10 mouse cellular contexts compared by ENCODE assay signal in the genomic region with DNA sequence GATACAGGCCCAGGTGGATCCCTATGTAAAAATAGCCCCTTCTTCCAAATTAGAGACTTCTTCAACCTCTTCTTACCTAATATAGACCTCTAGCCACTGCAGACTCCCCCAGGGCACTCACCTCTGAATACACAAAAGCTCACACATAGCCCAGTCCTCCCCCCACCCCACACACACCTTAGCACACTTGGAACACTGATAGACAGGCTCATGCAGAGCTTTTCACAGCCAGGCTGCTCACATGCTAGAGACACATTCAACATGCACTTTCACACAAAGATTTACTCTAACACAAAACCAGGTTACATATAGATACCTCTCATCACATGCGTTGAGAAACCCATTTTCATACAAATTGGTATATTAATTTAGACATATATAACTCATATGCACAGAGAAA. TPM values are rescaled to one million over a fixed set of nuclear protein-coding genes. Genes with fewer than 3 reads are reported as not detected.
DNase-seq lines count a peak whose midpoint lies in the region; ATAC-seq and TF ChIP-seq lines count a peak whose summit lies in the region.
"Had no signal": no experiment of that assay in that cellular context is flagged by ENCODE, and none has a peak within 500 bp of the region (broad histone marks: within the 10 kb centered on the region; RNA-seq: fewer than 3 reads in every experiment).

No protein-coding gene starts in this region.

- peak overlapping the region; percentile 59 for H3K4me2 ChIP-seq in lung, embryonic 14.5 days
- peak overlapping the region; percentile 54 for H3K4me2 ChIP-seq in intestine, embryonic 14.5 days (ENCODE audit: low read length)
- H3K4me2 ChIP-seq in stomach, embryonic 14.5 days (replicated peaks; ENCODE audit: low read depth, low read length), result peak overlapping the region; percentile 47

- H3K79me2 ChIP-seq in heart, adult 2 months (replicated peaks; ENCODE audit: control insufficient read depth, insufficient read depth, low read length), result no peaks in the 10 kb centered on the region

- no peaks in the 10 kb centered on the region for H3K9me3 ChIP-seq in lung, embryonic 14.5 days (ENCODE audit: low read depth, low read length)
- H3K9me3 ChIP-seq in intestine, embryonic 14.5 days (ENCODE audit: control insufficient read depth, low read length), result no peaks in the 10 kb centered on the region
- no peaks in the 10 kb centered on the region for H3K9me3 ChIP-seq in stomach, embryonic 14.5 days (ENCODE audit: control insufficient read depth, low read depth, low read length)

- no peak for DNase-seq in heart, adult 2 months
- no peak for DNase-seq in heart, postnatal 10 days
- no peak for DNase-seq in lung, embryonic 14.5 days
- DNase-seq in lung, adult 2 months, result no peak
- no peak for DNase-seq in intestine, embryonic 14.5 days (ENCODE audit: low spot score)
- DNase-seq in spleen, postnatal 14 days (ENCODE audit: low spot score in 2 of 2), result no peak
- DNase-seq in left cerebral cortex, adult 18-20 months (ENCODE audit: low spot score in 2 of 2), result no peak
- DNase-seq: cerebellum, adult 11 months had no signal

- ATAC-seq in lung, embryonic 14.5 days (ENCODE audit: insufficient read depth), result no peak
- no peak for ATAC-seq in intestine, embryonic 14.5 days (replicated peaks; ENCODE audit: low FRiP score, low TSS enrichment, low read depth)
- no peak for ATAC-seq in stomach, embryonic 14.5 days (ENCODE audit: insufficient number of reproducible peaks, insufficient read depth, low FRiP score, low read depth)

- no peak for TF ChIP-seq EP300 in heart, adult 2 months (IDR thresholded peaks at IDR 0.05; ENCODE audit: insufficient read depth, low read depth, low read length)

- H3K27me3 ChIP-seq in heart, adult 2 months (ENCODE audit: control insufficient read depth, insufficient read depth, low read length), result no peaks in the 10 kb centered on the region
- no peaks in the 10 kb centered on the region for H3K27me3 ChIP-seq in lung, embryonic 14.5 days (ENCODE audit: insufficient read depth, low read length)
- H3K27me3 ChIP-seq in intestine, embryonic 14.5 days (replicated peaks; ENCODE audit: control insufficient read depth, insufficient read depth, low read length), result no peaks in the 10 kb centered on the region
- H3K27me3 ChIP-seq in stomach, embryonic 14.5 days (ENCODE audit: control insufficient read depth, insufficient read depth, low read length), result no peaks in the 10 kb centered on the region

- H3K27ac ChIP-seq in heart, adult 2 months, result peak overlapping the region; percentile 66
- H3K27ac ChIP-seq in lung, embryonic 14.5 days (ENCODE audit: low read depth), result peak overlapping the region; percentile 96
- peak overlapping the region; percentile 96 for H3K27ac ChIP-seq in intestine, embryonic 14.5 days (ENCODE audit: low read depth)
- H3K27ac ChIP-seq in stomach, embryonic 14.5 days (ENCODE audit: low read length), result peak overlapping the region; percentile 96

- TF ChIP-seq POLR2A in heart, adult 2 months (IDR thresholded peaks at IDR 0.05; ENCODE audit: insufficient read depth, low read depth, low read length), result no peak
- no peak for TF ChIP-seq POLR2A in lung, adult 2 months (IDR thresholded peaks at IDR 0.05; ENCODE audit: borderline replicate concordance, extremely low read depth, low read depth, low read length)

- no peaks in the 10 kb centered on the region for H3K36me3 ChIP-seq in heart, adult 2 months (ENCODE audit: control insufficient read depth, insufficient read depth, low read length)
- peaks cover 39% of the 10 kb centered on the region for H3K36me3 ChIP-seq in lung, embryonic 14.5 days (ENCODE audit: insufficient read depth)
- H3K36me3 ChIP-seq in intestine, embryonic 14.5 days (ENCODE audit: control insufficient read depth, insufficient read depth, low read length), result peaks cover 34% of the 10 kb centered on the region
- peaks cover 13% of the 10 kb centered on the region for H3K36me3 ChIP-seq in stomach, embryonic 14.5 days (ENCODE audit: control insufficient read depth, insufficient read depth, low read length)

- intact Hi-C loops in heart, adult 2 months (cut with DNase I), result no loop called here
- intact Hi-C loops in heart, postnatal 10 days (cut with DNase I), result no loop called here

- TF ChIP-seq CTCF in heart, adult 2 months (IDR thresholded peaks at IDR 0.05), result no peak
- TF ChIP-seq CTCF in lung, embryonic 14.5 days (IDR thresholded peaks at IDR 0.05; ENCODE audit: low read depth), result no peak
- TF ChIP-seq CTCF in lung, adult 2 months (IDR thresholded peaks at IDR 0.05; ENCODE audit: insufficient read depth, low read length), result no peak

- H3K9ac ChIP-seq in heart, adult 2 months (ENCODE audit: low read depth, low read length), result no peak overlapping the region
- peak overlapping the region; percentile 43; the same call in 1 of the 2 replicates for H3K9ac ChIP-seq in lung, embryonic 14.5 days
- H3K9ac ChIP-seq in intestine, embryonic 14.5 days (ENCODE audit: low read length), result peak overlapping the region; percentile 34
- H3K9ac ChIP-seq in stomach, embryonic 14.5 days (replicated peaks; ENCODE audit: low read depth, low read length), result no peak overlapping the region

- H3K4me1 ChIP-seq in heart, adult 2 months (ENCODE audit: control insufficient read depth, insufficient read depth, low read length), result peaks cover 22% of the 10 kb centered on the region
- H3K4me1 ChIP-seq in lung, embryonic 14.5 days (ENCODE audit: insufficient read depth), result 0 out of 2 replicates have a peak, but pooled peaks cover 15% of the 10 kb centered on the region
- H3K4me1 ChIP-seq in lung, adult 2 months (ENCODE audit: control insufficient read depth, insufficient read depth, low read length), result peaks cover 18% of the 10 kb centered on the region
- peaks cover 35% of the 10 kb centered on the region for H3K4me1 ChIP-seq in intestine, embryonic 14.5 days (replicated peaks; ENCODE audit: control insufficient read depth, insufficient read depth, low read length)
- peaks cover 40% of the 10 kb centered on the region; the same call in 1 of the 2 replicates for H3K4me1 ChIP-seq in stomach, embryonic 14.5 days (ENCODE audit: control insufficient read depth, insufficient read depth, low read length)

- 78% methylated on average over 1 of the region's 1 CpGs for WGBS in heart, adult 2 months
- WGBS in lung, embryonic 14.5 days, result 83% methylated on average over 1 of the region's 1 CpGs
- WGBS in lung, adult 2 months, result 86% methylated on average over 1 of the region's 1 CpGs
- 91% methylated on average over 1 of the region's 1 CpGs for WGBS in intestine, embryonic 14.5 days
- 90% methylated on average over 1 of the region's 1 CpGs for WGBS in stomach, embryonic 14.5 days

- no peak overlapping the region for H3K4me3 ChIP-seq in heart, adult 2 months
- H3K4me3 ChIP-seq in lung, embryonic 14.5 days (ENCODE audit: low read depth, low read length), result peak overlapping the region; percentile 29
- H3K4me3 ChIP-seq in lung, adult 2 months (replicated peaks; ENCODE audit: extremely low read depth, low read depth, low read length), result no peak overlapping the region
- peak overlapping the region; percentile 25 for H3K4me3 ChIP-seq in intestine, embryonic 14.5 days (ENCODE audit: low read depth, low read length)
- peak overlapping the region; percentile 25 for H3K4me3 ChIP-seq in stomach, embryonic 14.5 days (ENCODE audit: low read depth, low read length)

RNA-seq across cellular contexts. Expression of gene Dchs1, which starts 10.1 kb away (rescaled TPM):
- 1 to 10 TPM; 7.2 to 8.5 TPM for total RNA-seq in heart, adult 2 months (2021)
- 8.0 and 11.0 TPM in 2 replicates for polyA plus RNA-seq in heart, adult 2 months (2012; rRNA removed)
- 10 to 100 TPM; 30.6 to 34.2 TPM for total RNA-seq in heart, postnatal 10 days (2021)
- 17.7 and 20.7 TPM in 2 replicates for polyA plus RNA-seq in lung, embryonic 14.5 days (2014; fragmentation: Nextera tagmentation; extraction: Ambion mirVana)
- 13.9 and 14.8 TPM in 2 replicates for polyA plus RNA-seq in lung, adult 2 months (2012; rRNA removed)
- 17.5 and 18.7 TPM in 2 replicates for polyA plus RNA-seq in intestine, embryonic 14.5 days (2014; fragmentation: Nextera tagmentation; extraction: Ambion mirVana)
- 18.7 and 20.5 TPM in 2 replicates for polyA plus RNA-seq in stomach, embryonic 14.5 days (2014; fragmentation: Nextera tagmentation; extraction: Ambion mirVana)
- total RNA-seq in left cerebral cortex, adult 18-20 months (2021), result 1 to 10 TPM; 6.7 to 7.8 TPM
- total RNA-seq: monocyte, adult 5-6 weeks had no signal

RNA-seq across cellular contexts. Expression of gene Tpp1, which starts 25.3 kb away (rescaled TPM):
- total RNA-seq in heart, adult 2 months (2021), result 10 to 100 TPM; 42.1 to 50.3 TPM
- polyA plus RNA-seq in heart, adult 2 months (2012; rRNA removed), result 66.1 and 90.0 TPM in 2 replicates
- total RNA-seq in heart, postnatal 10 days (2021), result 10 to 100 TPM; 42.2 to 46.6 TPM
- 73.7 and 78.2 TPM in 2 replicates for polyA plus RNA-seq in lung, embryonic 14.5 days (2014; fragmentation: Nextera tagmentation; extraction: Ambion mirVana)
- 141 and 187 TPM in 2 replicates for polyA plus RNA-seq in lung, adult 2 months (2012; rRNA removed)
- 74.1 and 85.8 TPM in 2 replicates for polyA plus RNA-seq in intestine, embryonic 14.5 days (2014; fragmentation: Nextera tagmentation; extraction: Ambion mirVana)
- polyA plus RNA-seq in stomach, embryonic 14.5 days (2014; fragmentation: Nextera tagmentation; extraction: Ambion mirVana), result 79.9 and 80.2 TPM in 2 replicates
- total RNA-seq in left cerebral cortex, adult 18-20 months (2021), result 10 to 100 TPM; 57.5 to 62.7 TPM

RNA-seq across cellular contexts. Expression of gene Taf10, which starts 33.2 kb away (rescaled TPM):
- 100 to 1,000 TPM; 110 to 115 TPM for total RNA-seq in heart, adult 2 months (2021)
- 158 and 176 TPM in 2 replicates for polyA plus RNA-seq in heart, adult 2 months (2012; rRNA removed)
- 100 to 1,000 TPM; 102 to 108 TPM for total RNA-seq in heart, postnatal 10 days (2021)
- polyA plus RNA-seq in lung, embryonic 14.5 days (2014; fragmentation: Nextera tagmentation; extraction: Ambion mirVana), result 175 and 192 TPM in 2 replicates
- polyA plus RNA-seq in lung, adult 2 months (2012; rRNA removed), result 276 and 345 TPM in 2 replicates
- 163 and 185 TPM in 2 replicates for polyA plus RNA-seq in intestine, embryonic 14.5 days (2014; fragmentation: Nextera tagmentation; extraction: Ambion mirVana)
- polyA plus RNA-seq in stomach, embryonic 14.5 days (2014; fragmentation: Nextera tagmentation; extraction: Ambion mirVana), result 133 and 135 TPM in 2 replicates
- total RNA-seq in left cerebral cortex, adult 18-20 months (2021), result 100 to 1,000 TPM; 107 to 110 TPM

RNA-seq across cellular contexts. Expression of gene Mrpl17, which starts 33.6 kb away (rescaled TPM):
- 100 to 1,000 TPM in 1 of 2 experiments, 10 to 100 TPM in 1; 93.1 to 133 TPM for total RNA-seq in heart, adult 2 months (2021)
- polyA plus RNA-seq in heart, adult 2 months (2012; rRNA removed), result 139 and 144 TPM in 2 replicates
- total RNA-seq in heart, postnatal 10 days (2021), result 100 to 1,000 TPM in 1 of 2 experiments, 10 to 100 TPM in 1; 100.0 to 110 TPM
- 384 and 388 TPM in 2 replicates for polyA plus RNA-seq in lung, embryonic 14.5 days (2014; fragmentation: Nextera tagmentation; extraction: Ambion mirVana)
- 142 and 172 TPM in 2 replicates for polyA plus RNA-seq in lung, adult 2 months (2012; rRNA removed)
- polyA plus RNA-seq in intestine, embryonic 14.5 days (2014; fragmentation: Nextera tagmentation; extraction: Ambion mirVana), result 379 and 393 TPM in 2 replicates
- polyA plus RNA-seq in stomach, embryonic 14.5 days (2014; fragmentation: Nextera tagmentation; extraction: Ambion mirVana), result 349 TPM in 2 replicates
- 100 to 1,000 TPM in 1 of 2 experiments, 10 to 100 TPM in 1; 97.3 to 101 TPM for total RNA-seq in left cerebral cortex, adult 18-20 months (2021)

RNA-seq across cellular contexts. Expression of gene Rrp8, which starts 40.1 kb away (rescaled TPM):
- 10 to 100 TPM in 1 of 2 experiments, 1 to 10 TPM in 1; 9.2 to 10.8 TPM for total RNA-seq in heart, adult 2 months (2021)
- 4.4 and 8.0 TPM in 2 replicates for polyA plus RNA-seq in heart, adult 2 months (2012; rRNA removed)
- total RNA-seq in heart, postnatal 10 days (2021), result 10 to 100 TPM; 14.3 to 14.7 TPM
- 45.2 and 48.9 TPM in 2 replicates for polyA plus RNA-seq in lung, embryonic 14.5 days (2014; fragmentation: Nextera tagmentation; extraction: Ambion mirVana)
- polyA plus RNA-seq in lung, adult 2 months (2012; rRNA removed), result 7.5 and 8.4 TPM in 2 replicates
- 36.7 and 41.8 TPM in 2 replicates for polyA plus RNA-seq in intestine, embryonic 14.5 days (2014; fragmentation: Nextera tagmentation; extraction: Ambion mirVana)
- 39.0 and 40.2 TPM in 2 replicates for polyA plus RNA-seq in stomach, embryonic 14.5 days (2014; fragmentation: Nextera tagmentation; extraction: Ambion mirVana)
- total RNA-seq in left cerebral cortex, adult 18-20 months (2021), result 10 to 100 TPM in 1 of 2 experiments, 1 to 10 TPM in 1; 9.3 to 12.9 TPM

Comparison
In these comparisons a context has a peak if more than half of its experiments do, and no peak if none do; other contexts are left out.
1. H3K4me3 ChIP-seq: peak in lung, embryonic 14.5 days (single experiment), intestine, embryonic 14.5 days (single experiment) and stomach, embryonic 14.5 days (single experiment); none in heart, adult 2 months (single experiment) and lung, adult 2 months (single experiment).
2. H3K9ac ChIP-seq: peak in lung, embryonic 14.5 days (single experiment) and intestine, embryonic 14.5 days (single experiment); none in heart, adult 2 months (single experiment) and stomach, embryonic 14.5 days (single experiment).
3. Peak in every context shown above with its lines, with median percentiles within 50 percentile points of each other: H3K27ac ChIP-seq and H3K4me2 ChIP-seq.